Mouse (Mus musculus) lung, adult 2 months (tissue): ENCODE measurements at regions not wholly inside any gene's neighbourhood (a gene's known extent, or its start where the extent isn't known, plus 50 kb on each side); places are given as distances from the start of the nearest gene placed in this dataset.

Source experiments
- CTCF ChIP-seq: fragments of 200-500 bp; IDR thresholded peaks from 2 replicates; pipeline ENCODE4 v1.5.1; 2011; ENCODE audit warnings: mild to moderate bottlenecking, low read length, control low read depth; ENCODE audit not compliant: insufficient read depth
- POLR2A ChIP-seq: fragments of 200-500 bp; IDR thresholded peaks from 2 replicates; pipeline ENCODE4 v1.6.1; 2011; ENCODE audit warnings: low read depth, mild to moderate bottlenecking, control low read depth, low read length, borderline replicate concordance; ENCODE audit errors: extremely low read depth

GRCm38 (mm10) chr7:36933490-36933889, 235.6 kb downstream of the Tshz3 start:
- no peak for TF ChIP-seq CTCF
- TF ChIP-seq POLR2A, result no peak
